Mouse (Mus musculus) spleen, postnatal 14 days (tissue): ENCODE measurements around the gene Ehd2.

ENCODE experiments used
- DNase-seq, 2 experiments: peaks; one replicate each; pipeline ENCODE4 v3.0.0; 2021 to 2022; ENCODE audit warnings: low spot score in 2 of 2

The Ehd2 gene

DNA sequence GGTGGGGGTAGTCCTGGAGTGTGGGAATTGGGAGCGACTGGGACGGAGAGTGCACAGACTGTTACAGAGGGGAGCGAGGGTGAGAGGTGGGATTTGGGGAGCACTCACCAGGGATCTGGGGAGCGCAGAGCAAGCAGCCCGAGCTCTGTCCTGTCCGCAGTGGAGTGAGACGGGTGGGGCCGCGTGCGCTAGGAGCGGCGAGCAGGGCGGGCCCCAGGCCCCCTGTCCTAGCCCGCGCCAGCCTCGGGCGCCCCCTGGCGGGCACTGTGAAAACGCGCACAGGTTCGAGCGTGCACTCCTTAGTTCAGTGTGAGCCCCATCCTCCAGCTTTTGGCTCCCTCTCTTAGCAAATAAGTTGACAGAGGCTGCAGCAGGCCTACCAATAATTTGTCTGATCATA lies at the start of gene Ehd2:
Ehd2 (minus strand) TSS at position 256 of the 400 bp plus-strand sequence.
- DNase-seq = peak; percentile 51 to 70

DNA sequence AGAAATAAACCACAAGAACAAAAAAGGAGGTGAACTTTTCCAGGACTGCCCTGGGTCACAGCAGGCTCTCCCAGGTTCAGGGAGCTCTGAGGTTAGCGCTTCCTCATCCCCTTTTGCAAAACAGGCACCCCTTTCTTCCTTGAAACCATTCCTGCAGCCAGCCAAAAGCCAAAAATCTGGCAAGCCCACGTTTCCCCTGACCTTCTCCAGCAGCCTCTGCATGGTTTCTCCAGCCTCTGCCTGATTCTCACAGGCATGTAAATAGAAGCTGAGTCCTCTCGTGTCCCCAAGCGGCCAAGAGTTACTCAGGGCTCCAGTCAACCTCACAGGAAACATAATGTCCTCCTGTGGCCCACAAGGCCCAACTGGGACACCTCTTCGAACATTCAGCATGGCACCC lies 48.0 kb upstream of the Ehd2 start:
- no peak for DNase-seq

DNA sequence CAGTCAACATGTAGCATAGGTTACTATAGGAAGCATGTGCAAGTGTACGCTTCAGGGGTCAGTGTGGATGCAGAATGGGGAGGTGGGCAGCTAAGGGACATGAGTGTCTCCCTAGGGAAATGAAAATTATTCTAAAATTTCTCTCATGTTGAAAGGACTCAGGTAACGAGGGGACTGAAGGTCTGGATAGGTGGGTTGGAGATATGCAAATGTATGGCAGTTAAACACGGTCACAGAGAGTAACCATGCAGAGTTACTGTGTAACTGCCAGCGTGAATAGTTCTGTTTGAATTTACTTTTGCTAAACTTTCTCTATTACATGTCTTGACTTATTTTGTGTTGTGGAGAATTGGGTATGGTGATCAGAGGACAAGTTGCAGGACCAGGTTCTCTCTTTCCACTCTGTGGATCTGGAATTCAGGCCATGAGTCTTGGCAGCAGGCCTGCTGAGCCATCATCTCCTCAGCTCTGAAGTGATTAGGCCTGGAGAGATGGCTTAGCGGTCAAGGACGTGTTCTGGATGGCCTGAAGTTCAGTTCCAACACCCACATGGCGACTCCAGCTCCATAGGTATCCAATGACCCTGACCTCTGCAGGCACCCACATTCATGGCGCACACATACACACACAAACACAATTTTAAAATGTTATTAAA lies 47.3 kb upstream of the Ehd2 start:
- no peak for DNase-seq

DNA sequence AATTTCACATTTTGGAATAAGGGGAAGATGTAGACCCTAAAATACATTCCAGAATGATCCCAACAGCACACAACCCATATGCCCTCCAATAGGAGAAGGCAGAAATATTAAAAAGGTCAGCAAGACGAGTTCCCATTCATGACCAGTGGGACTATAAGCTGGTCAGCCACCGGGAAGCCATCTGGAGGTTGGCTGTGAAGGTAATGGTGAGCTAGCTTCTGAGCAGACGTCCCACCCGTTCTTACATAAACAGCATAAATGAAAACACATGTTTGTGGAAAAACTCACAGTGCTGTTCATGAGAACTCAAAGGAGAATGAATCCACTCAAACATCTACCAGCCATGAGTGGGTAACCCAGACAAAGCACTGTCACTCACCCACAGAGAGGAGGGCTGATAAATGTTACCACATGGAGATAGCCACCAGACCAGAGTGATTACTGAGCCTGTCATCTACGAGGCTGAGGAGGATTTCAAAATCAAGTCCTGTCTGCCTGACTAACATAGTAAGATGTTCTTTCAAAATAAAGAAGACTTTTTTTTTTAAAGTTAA lies 46.4 kb upstream of the Ehd2 start:
- no peak for DNase-seq

DNA sequence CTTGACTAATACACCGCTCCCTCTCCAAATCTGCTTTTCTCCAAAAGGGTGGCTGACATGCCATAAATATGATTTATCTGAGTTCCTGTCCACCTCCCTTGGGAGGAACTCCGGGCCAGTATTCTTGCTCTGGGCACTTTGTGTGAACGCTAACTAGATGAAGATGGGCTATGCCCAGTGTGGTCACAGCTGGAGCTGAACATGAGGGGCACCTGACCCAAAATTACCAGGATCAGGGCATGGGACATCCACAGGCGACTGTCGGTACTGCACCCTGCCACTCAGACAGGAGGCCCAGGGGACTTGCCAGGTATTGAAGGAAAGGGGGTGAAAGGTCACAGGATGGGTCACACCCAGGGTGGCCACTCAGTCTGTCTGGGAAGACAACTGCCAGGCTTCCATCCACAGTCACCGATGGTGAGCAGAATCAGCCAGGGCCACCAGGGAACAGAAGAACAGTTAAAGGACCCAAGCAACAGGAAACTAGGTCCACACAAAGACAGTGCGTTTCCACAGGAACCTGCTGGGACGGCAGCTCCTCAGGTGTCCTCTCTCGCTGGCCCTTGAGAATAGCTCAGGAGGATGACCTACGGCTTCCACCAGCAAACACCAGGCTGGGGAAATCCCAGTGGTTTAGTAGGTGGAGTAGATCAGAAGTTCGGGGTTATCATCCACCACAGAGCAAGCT lies 45.4 kb upstream of the Ehd2 start:
- peak in 1 of 2 experiments; percentile 33 for DNase-seq

DNA sequence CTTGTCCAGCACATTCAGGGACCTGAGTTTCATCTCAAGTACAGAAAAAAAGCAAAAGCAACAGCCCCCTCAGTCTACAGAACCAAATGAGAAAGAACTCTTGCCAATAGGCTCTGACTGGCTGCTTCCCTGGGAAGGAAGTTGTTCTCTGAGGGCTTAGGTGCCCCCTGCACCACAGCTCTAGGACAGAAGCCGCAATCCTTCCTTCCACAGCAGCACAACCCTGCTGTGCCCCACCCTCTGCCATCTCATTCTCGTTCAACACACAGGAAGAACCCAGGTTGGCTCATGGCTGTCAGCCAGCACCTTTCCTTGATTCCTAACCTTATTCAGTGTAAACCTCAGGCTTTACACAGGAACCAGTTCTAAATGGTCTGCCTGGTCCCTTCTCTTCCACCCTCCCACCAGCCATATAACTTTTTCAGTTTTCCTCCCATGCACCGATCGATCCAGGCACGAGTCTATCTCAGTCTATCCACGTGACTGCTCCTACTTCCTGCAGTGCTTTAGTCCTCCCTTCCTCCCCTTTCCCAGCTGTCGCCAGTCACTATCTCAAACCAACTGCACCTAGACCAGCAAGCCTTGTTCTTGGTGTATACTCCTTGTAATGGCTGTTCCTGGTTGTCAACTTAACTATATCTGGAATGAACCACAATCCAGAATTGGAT lies 44.2 kb upstream of the Ehd2 start:
- DNase-seq = no peak

DNA sequence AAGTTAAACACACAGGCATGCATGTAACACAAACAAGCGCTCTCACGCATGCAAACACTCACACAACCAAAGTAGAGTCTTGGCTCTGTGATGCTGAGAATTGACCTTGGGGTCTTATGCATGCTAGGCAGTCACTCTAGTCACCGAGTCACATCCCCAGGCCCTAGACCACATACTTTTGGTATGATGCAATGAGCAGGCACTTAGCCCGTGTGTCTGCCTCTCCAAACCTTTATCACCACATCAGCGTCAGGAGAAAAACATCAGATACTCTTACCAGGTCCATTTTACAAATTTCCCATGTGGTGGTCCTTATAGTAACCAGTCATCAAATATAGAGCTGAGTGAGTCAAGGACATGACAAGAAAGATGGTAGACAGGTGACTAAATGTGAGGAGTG lies 43.3 kb upstream of the Ehd2 start:
- no peak for DNase-seq

DNA sequence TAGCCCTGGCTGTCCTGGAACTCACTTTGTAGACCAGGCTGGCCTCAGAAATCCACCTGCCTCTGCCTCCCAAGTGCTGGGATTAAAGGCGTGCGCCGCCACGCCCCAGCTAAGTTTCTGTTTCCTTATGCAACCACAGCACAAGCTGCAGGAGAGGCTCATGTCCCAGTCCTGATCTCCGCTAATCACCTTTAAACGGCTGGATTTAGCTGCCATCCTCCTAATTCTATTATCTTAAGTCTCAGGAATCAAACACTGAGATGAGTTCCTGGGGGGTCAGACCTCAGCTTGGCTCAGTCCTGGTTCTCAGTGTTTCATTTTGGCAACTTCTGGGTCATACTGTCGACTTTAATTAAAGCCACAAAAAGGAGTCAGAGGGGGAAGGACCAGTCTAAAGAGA lies 42.3 kb upstream of the Ehd2 start:
- DNase-seq = no peak

DNA sequence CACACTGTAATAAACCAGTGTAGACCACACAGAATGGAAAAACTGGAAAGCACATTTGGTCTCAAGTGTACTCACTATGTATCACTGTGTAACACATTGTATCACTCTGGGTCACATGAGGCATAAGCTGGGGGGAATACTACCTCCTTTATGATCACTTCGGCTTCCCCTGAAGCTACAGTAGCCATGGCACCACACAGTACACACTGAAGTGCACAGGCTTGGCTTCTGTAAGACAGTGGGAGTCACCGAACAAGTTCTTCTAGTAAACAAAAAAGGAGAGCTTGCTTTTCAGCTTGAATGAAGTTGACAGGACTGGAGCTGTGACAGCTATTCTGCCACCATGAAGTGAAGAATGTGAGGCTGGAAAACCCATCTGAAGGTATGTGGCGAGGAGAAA lies 37.7 kb upstream of the Ehd2 start:
- DNase-seq = no peak

DNA sequence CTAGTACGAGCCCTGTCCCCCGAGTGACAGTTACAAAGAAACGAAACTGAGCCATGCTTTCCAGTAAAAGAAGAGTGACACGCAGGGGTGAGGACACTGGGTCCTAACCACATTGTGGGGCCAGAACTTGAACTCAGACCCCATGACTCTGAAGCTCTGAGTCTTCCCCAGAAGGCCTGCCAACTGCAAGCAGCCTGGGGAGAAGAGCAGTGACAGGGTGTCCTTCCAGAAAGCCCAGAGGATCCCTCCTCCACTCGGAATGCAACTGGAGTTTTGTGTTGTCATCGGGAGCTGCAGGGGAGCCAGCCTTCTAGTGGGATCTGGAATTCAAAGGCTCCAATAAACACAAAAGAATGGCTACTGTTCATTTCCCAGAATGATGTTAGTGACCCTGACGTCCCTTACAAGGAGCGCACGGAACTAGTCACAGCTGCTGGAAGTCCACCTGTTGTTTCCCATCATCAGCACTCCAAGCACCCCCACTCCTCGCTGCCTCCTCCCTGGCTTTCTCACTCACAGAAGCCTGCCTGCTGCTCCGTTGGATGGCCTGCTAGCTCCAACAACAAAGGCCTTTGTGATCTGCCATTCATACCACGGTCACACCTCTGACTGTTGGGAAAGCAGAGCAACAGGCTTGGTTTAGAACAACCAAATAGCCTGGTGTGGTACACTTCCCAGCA lies 37.0 kb upstream of the Ehd2 start:
- no peak for DNase-seq

DNA sequence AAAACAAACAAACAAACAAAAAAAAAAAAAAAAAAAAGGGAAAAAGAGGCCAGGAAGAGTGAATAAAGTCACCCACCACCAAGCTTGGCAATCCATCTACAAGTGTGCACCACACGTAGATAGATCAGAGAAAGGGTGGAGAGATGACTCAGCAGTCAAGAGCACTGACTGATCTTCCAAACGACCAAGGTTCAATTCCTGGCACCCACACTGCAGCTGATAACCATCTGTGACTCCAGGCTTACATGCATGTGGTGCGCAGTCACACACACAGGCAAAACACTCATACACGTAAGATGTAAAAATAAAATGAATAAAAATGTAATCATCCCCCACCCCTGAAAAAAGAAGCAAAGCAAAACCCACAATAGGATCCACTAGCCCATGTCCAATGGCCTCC lies 35.7 kb upstream of the Ehd2 start:
- no peak for DNase-seq

DNA sequence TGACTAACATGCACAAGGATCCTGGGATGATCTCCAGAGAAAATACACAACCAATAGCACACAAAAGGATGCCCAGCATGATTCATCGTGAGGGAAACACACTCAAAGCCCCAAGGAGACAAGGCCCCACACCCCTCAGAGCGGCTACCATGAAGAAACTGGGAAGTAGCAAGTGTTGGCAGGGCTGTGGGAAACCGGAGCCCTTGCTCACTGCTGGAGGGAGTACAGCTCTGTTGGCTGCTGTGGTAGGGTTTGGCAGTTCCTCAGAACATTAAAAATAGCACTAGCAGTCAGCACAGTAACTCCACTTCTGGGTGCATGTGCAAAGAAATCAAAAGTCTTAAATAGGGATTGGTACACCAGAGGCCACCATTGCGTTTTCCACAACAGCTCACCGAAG lies 34.8 kb upstream of the Ehd2 start:
- no peak for DNase-seq

DNA sequence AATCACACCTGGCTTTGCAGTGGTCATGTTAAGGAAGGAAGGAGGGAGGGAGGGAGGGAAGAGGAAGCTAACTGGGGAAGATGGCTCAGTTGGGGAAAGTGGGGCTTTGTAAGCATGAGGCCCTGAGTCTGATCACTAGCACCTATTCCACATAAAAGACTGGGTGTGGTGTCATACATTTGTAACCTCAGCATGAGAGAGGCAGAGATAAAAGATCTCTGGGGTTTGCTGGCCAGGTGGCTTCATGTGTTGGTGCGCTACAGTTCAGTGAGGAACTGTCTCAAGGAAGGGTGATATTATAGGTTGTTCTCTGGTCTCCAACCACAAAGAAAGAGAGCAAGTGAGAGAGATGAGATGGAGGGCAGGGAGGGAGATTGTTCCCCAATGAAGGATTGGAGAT lies 34.3 kb upstream of the Ehd2 start:
- DNase-seq = no peak

DNA sequence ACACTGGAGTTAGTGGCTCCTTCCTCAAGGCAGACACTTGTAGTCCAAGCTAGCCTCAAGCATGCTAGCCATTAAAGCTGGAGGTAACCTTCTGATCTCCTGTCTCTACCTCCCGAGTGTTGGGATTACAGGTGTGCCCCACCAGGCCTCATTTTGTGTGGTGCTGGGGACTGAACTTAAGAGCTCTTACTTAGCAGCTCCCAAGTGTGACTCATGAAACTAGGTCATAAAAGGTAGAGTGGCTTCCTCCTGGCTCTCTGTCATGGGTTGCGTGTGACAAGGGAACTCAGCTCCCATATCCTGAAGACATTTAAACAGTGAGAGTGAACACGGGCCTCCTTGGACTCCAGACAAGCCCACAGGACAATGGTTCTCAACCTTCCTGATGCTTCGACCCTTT lies 26.4 kb upstream of the Ehd2 start:
- DNase-seq = no peak

DNA sequence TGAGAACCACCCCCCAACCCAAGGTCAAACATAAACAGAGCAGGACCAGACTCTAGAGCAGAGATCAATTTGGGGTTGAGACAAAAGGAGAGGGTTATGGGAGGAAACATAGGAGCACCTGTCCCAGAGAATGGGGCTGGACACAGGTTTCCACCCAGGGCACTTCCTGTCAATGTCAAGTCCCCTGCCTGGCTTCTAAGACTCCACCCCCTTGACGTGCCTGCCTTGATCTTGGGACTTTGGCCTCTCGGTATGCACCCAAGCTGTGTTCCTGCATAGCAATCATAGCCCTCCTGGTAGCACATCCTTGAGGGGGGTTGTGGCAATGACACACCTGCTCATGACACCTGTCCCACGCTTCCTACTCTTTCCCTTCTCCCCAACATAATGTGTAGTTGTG lies 25.8 kb upstream of the Ehd2 start:
- DNase-seq = no peak

DNA sequence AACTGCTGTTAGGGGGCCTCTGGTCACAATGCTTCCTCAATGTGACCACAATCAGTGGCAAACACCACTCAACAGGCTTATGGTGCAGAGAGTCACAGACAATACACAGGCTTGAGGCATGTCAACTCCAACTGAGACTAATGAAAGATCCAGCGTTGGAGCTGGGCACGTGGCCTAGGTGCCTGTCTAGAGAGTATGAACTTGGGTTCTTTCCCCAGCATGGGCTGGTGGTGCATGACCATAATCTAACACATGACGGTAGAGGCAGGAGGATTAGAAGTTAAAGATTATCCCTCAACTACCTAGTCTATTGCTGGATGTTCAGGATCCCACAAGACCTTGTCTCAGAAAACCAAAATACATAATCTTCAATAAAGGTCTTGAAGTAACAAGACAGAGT lies 24.4 kb upstream of the Ehd2 start:
- no peak for DNase-seq

DNA sequence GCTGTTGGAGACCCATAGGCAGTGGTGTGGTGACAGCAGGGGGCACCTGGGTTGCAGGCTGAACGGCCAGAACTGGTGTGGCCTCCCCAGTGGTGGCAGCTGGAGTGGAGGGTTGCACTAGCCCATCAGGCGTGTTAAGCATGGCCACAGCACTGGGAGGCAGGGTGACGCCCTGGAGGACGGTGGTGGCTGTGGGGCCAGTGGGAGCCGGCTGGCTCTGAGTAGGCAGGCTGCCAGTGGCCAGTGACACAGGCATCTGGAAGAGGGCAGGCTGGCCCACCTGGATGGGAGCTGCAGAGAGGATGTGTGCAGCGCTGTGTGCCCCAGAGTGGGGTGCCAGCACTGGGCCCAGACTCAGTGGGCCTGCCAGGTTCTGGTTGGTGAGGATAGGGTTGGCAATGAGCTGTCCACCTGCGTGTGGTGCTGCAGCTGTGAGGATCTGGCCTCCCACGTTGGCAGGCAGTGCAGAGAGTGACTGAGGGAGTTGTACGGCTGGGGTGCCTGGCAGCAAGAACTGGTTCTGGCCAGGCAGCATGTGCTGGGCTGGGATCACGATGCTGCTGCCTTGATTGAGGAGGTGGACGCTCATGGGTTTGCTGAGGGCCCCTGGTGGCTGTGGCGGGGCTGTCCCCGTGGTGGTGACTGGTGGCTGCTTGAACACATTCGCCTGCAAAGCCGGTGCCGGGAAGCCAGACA lies 20.4 kb upstream of the Ehd2 start:
- no peak for DNase-seq

DNA sequence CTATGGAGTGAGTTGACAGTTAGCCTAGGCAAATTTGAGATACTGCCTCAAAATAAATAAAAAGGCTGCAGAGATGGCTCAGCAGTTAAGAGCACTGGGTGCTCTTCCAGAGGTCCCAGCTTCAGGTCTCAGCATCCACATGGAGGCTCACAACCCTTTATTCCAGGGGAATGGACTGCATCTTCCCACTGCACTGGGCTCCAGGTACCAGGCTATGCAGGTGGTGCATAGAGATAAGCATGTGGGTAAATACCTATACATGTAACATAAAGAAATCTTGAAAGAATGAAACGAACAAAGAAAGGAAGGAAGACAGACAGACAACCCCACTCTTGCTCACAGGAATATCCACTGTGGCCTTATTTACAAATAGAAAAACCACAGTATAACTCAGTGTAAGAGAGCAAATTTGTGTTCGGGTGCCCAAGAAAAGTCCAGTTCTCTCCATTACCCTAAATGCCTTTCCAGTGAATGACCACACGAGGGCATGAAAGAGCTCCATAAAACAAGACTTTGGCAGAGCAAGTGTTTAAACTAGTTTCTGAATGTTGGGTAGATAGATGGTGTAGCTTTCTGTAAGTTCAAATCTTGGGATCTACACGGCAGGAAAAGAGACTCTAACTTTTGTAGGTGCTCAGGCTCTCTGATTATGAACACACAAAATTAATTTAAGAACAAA lies 15.5 kb upstream of the Ehd2 start:
- no peak for DNase-seq

DNA sequence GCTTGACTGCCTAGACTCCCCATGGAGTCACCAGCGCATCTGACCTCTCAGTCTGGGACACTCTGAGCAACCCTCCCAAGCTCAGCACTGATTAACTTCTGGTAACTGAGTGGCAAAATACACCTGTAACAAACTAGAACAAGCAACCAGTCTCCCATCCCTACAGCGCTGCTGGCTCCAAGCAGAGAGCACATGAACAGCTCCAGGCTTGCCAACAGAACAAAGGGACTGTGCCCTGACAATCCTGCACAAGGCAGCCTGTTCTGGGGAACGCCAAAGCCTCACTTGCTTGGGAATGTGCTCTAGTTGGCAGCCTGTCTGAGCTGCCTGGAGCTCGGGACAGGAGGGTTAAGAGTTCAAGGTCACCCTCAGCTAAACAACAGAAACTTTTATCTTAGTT lies 14.2 kb upstream of the Ehd2 start:
- DNase-seq = no peak

DNA sequence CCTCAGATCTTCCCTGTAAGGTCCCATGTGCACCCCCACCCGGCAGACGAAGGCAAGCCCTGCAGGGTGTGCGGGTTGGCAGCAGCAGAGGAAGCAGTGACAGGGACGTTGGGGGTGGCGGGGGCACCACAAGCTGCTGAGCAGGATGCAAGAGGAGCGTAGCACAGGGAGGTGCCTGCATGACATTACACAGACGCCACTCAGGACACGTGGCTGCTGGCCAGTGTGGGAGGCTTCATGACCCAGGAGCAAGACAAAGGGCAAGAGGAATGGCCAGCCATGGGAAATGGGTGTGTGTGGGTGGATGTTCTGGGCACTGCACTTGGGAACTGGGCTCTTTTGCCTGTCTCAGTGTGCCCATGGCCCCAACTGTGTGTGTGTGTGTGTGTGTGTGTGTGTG lies 12.9 kb upstream of the Ehd2 start:
- no peak for DNase-seq

DNA sequence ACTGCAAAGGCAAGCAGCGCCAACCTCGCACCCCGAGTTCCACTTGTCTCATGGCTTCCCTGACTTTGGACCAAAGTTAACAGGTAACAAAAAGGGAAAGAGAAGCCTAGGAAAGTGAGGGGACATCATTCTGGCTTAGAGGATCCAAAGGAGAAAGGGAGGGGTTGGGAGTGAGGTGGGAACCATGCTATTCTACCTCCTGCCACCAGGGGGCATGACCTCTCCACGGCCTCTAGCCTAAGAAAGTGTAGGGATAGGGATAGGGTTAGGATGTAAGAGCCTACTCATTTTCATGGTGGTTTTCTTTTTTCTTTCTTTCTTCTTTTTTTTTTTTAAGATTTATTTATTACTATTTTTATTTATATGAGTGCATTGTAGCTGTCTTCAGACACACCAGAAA lies 8.5 kb upstream of the Ehd2 start:
- DNase-seq = peak in 1 of 2 experiments; percentile 33
